Mouse (Mus musculus): ENCODE measurements around the gene Pycard. TPM values are rescaled to one million over a fixed set of nuclear protein-coding genes. Genes with fewer than 3 reads are reported as not detected.
A peak's percentile ranks its signal among the peaks of the same experiment; 100 is the strongest.

Gene Pycard
- polyA plus RNA-seq, 1 experiment from 2014 or later: 35.6 TPM

- peak overlapping the region; percentile 12; the same call in 1 of the 2 replicates for H3K4me3 ChIP-seq (ENCODE audit: low read depth, low read length)
- ATAC-seq (replicated peaks; ENCODE audit: insufficient number of reproducible peaks, low FRiP score, low TSS enrichment): no peak
Measured at GRCm38 (mm10) chr7:128009715-128010340, 16.2 kb upstream of the Pycard start.

GRCm38 (mm10) chr7:128006193-128006592, 12.5 kb upstream of the Pycard start:
- no peak overlapping the region for H3K4me2 ChIP-seq
- no peaks in the 10 kb centered on the region for H3K36me3 ChIP-seq (ENCODE audit: control insufficient read depth, insufficient read depth, low read length)
- no peak overlapping the region for H3K4me3 ChIP-seq (ENCODE audit: low read depth, low read length)
- WGBS (ENCODE audit: insufficient replicate concordance): 69% methylated on average over 7 of the region's 7 CpGs
- H3K9me3 ChIP-seq (replicated peaks; ENCODE audit: control insufficient read depth, low read length): no peaks in the 10 kb centered on the region
- H3K27me3 ChIP-seq (ENCODE audit: control insufficient read depth, insufficient read depth, low read length): peaks cover 22% of the 10 kb centered on the region
- H3K27ac ChIP-seq (ENCODE audit: low read depth, low read length): no peak overlapping the region
- no peak overlapping the region for H3K9ac ChIP-seq (ENCODE audit: low read depth, low read length)
- no peak for ATAC-seq (replicated peaks; ENCODE audit: insufficient number of reproducible peaks, low FRiP score, low TSS enrichment)
- peaks cover 27% of the 10 kb centered on the region for H3K4me1 ChIP-seq (ENCODE audit: control insufficient read depth, insufficient read depth, low read length)

More at GRCm38 (mm10) chr7:128009715-128010340, 16.2 kb upstream of the Pycard start:
- 35% methylated on average over 40 of the region's 40 CpGs for WGBS (ENCODE audit: insufficient replicate concordance)
- Histone ChIP-seq H3K4me1 (ENCODE audit: control insufficient read depth, insufficient read depth, low read length) (peaks cover 14% of the 10 kb centered on the region; the same call in 1 of the 2 replicates), H3K4me2 (peak overlapping the region; percentile 56), H3K27ac (ENCODE audit: low read depth, low read length) (no peak overlapping the region), H3K27me3 (ENCODE audit: control insufficient read depth, insufficient read depth, low read length) (peaks cover 16% of the 10 kb centered on the region), H3K36me3 (ENCODE audit: control insufficient read depth, insufficient read depth, low read length) (no peaks in the 10 kb centered on the region), H3K9ac (ENCODE audit: low read depth, low read length) (no peak overlapping the region), H3K9me3 (replicated peaks; ENCODE audit: control insufficient read depth, low read length) (no peaks in the 10 kb centered on the region)

- peaks cover 14% of the 10 kb centered on the region for H3K27me3 ChIP-seq (ENCODE audit: control insufficient read depth, insufficient read depth, low read length)
- peak overlapping the region; percentile 58 for H3K4me2 ChIP-seq
- WGBS (ENCODE audit: insufficient replicate concordance): 21% methylated on average over 35 of the region's 35 CpGs
- no peak for ATAC-seq (replicated peaks; ENCODE audit: insufficient number of reproducible peaks, low FRiP score, low TSS enrichment)
- no peaks in the 10 kb centered on the region for H3K36me3 ChIP-seq (ENCODE audit: control insufficient read depth, insufficient read depth, low read length)
- peak overlapping the region; percentile 4; the same call in 1 of the 2 replicates for H3K27ac ChIP-seq (ENCODE audit: low read depth, low read length)
- H3K9me3 ChIP-seq (replicated peaks; ENCODE audit: control insufficient read depth, low read length): no peaks in the 10 kb centered on the region
- H3K4me1 ChIP-seq (ENCODE audit: control insufficient read depth, insufficient read depth, low read length): peaks cover 23% of the 10 kb centered on the region
- H3K4me3 ChIP-seq (ENCODE audit: low read depth, low read length): peak overlapping the region; percentile 29
- peak overlapping the region; percentile 54 for H3K9ac ChIP-seq (ENCODE audit: low read depth, low read length)
Measured at GRCm38 (mm10) chr7:128004487-128005362, 11.1 kb upstream of the Pycard start.

- H3K4me1 ChIP-seq (ENCODE audit: control insufficient read depth, insufficient read depth, low read length): peaks cover 17% of the 10 kb centered on the region
- H3K4me3 ChIP-seq (ENCODE audit: low read depth, low read length): no peak overlapping the region
- peak overlapping the region; percentile 4; the same call in 1 of the 2 replicates for H3K27ac ChIP-seq (ENCODE audit: low read depth, low read length)
- peaks cover 14% of the 10 kb centered on the region for H3K27me3 ChIP-seq (ENCODE audit: control insufficient read depth, insufficient read depth, low read length)
- no peaks in the 10 kb centered on the region for H3K36me3 ChIP-seq (ENCODE audit: control insufficient read depth, insufficient read depth, low read length)
- no peak overlapping the region for H3K9ac ChIP-seq (ENCODE audit: low read depth, low read length)
- 0 out of 2 replicates have a peak, but pooled peaks have one; percentile 50 for ATAC-seq (replicated peaks; ENCODE audit: insufficient number of reproducible peaks, low FRiP score, low TSS enrichment)
- peak overlapping the region; percentile 58 for H3K4me2 ChIP-seq
- 38% methylated on average over 5 of the region's 5 CpGs for WGBS (ENCODE audit: insufficient replicate concordance)
- H3K9me3 ChIP-seq (replicated peaks; ENCODE audit: control insufficient read depth, low read length): no peaks in the 10 kb centered on the region
Measured at GRCm38 (mm10) chr7:128004150-128004486, 10.5 kb upstream of the Pycard start.

- Histone ChIP-seq H3K9ac (ENCODE audit: low read depth, low read length) (peak within 1 kb of the TSS; percentile 54), H3K27ac (ENCODE audit: low read depth, low read length) (peak within 1 kb of the TSS; percentile 4; the same call in 1 of the 2 replicates), H3K27me3 (ENCODE audit: control insufficient read depth, insufficient read depth, low read length) (peaks cover 14% of the 10 kb centered on the region), H3K9me3 (replicated peaks; ENCODE audit: control insufficient read depth, low read length) (no peaks in the 10 kb centered on the region), H3K4me1 (ENCODE audit: control insufficient read depth, insufficient read depth, low read length) (peaks cover 17% of the 10 kb centered on the region), H3K4me2 (peak within 1 kb of the TSS; percentile 58), H3K4me3 (ENCODE audit: low read depth, low read length) (peak within 1 kb of the TSS; percentile 29), H3K36me3 (ENCODE audit: control insufficient read depth, insufficient read depth, low read length) (no peaks in the 10 kb centered on the region)
- no peak for ATAC-seq (replicated peaks; ENCODE audit: insufficient number of reproducible peaks, low FRiP score, low TSS enrichment)
- WGBS (ENCODE audit: insufficient replicate concordance): 54% methylated on average over 2 of the region's 2 CpGs
Measured at GRCm38 (mm10) chr7:128003688-128004087, 10.0 kb upstream of the Pycard start, which contains the start of gene Trim72. Trim72 (plus strand) TSS chr7:128003949.

- no peak overlapping the region for H3K4me2 ChIP-seq
- H3K9me3 ChIP-seq (replicated peaks; ENCODE audit: control insufficient read depth, low read length): no peaks in the 10 kb centered on the region
- peaks cover 17% of the 10 kb centered on the region for H3K4me1 ChIP-seq (ENCODE audit: control insufficient read depth, insufficient read depth, low read length)
- no peak overlapping the region for H3K27ac ChIP-seq (ENCODE audit: low read depth, low read length)
- WGBS (ENCODE audit: insufficient replicate concordance): 72% methylated on average over 6 of the region's 6 CpGs
- no peak for ATAC-seq (replicated peaks; ENCODE audit: insufficient number of reproducible peaks, low FRiP score, low TSS enrichment)
- H3K36me3 ChIP-seq (ENCODE audit: control insufficient read depth, insufficient read depth, low read length): no peaks in the 10 kb centered on the region
- no peak overlapping the region for H3K9ac ChIP-seq (ENCODE audit: low read depth, low read length)
- H3K27me3 ChIP-seq (ENCODE audit: control insufficient read depth, insufficient read depth, low read length): peaks cover 14% of the 10 kb centered on the region
- no peak overlapping the region for H3K4me3 ChIP-seq (ENCODE audit: low read depth, low read length)
Measured at GRCm38 (mm10) chr7:128003098-128003497, 9.4 kb upstream of the Pycard start.

GRCm38 (mm10) chr7:128000068-128000950, 6.6 kb upstream of the Pycard start:
- H3K36me3 ChIP-seq (ENCODE audit: control insufficient read depth, insufficient read depth, low read length): no peaks in the 10 kb centered on the region
- WGBS (ENCODE audit: insufficient replicate concordance): 56% methylated on average over 1 of the region's 1 CpGs
- no peak for ATAC-seq (replicated peaks; ENCODE audit: insufficient number of reproducible peaks, low FRiP score, low TSS enrichment)
- no peak overlapping the region for H3K27ac ChIP-seq (ENCODE audit: low read depth, low read length)
- H3K9ac ChIP-seq (ENCODE audit: low read depth, low read length): no peak overlapping the region
- peaks cover 10% of the 10 kb centered on the region for H3K27me3 ChIP-seq (ENCODE audit: control insufficient read depth, insufficient read depth, low read length)
- peaks cover 17% of the 10 kb centered on the region for H3K4me1 ChIP-seq (ENCODE audit: control insufficient read depth, insufficient read depth, low read length)
- no peaks in the 10 kb centered on the region for H3K9me3 ChIP-seq (replicated peaks; ENCODE audit: control insufficient read depth, low read length)
- no peak overlapping the region for H3K4me2 ChIP-seq
- H3K4me3 ChIP-seq (ENCODE audit: low read depth, low read length): no peak overlapping the region

GRCm38 (mm10) chr7:127999436-127999835, 5.8 kb upstream of the Pycard start:
- Histone ChIP-seq H3K4me1 (ENCODE audit: control insufficient read depth, insufficient read depth, low read length) (peaks cover 12% of the 10 kb centered on the region), H3K27ac (ENCODE audit: low read depth, low read length) (no peak overlapping the region), H3K4me2 (no peak overlapping the region), H3K9ac (ENCODE audit: low read depth, low read length) (no peak overlapping the region), H3K27me3 (ENCODE audit: control insufficient read depth, insufficient read depth, low read length) (0 out of 2 replicates have a peak, but pooled peaks cover 3% of the 10 kb centered on the region), H3K4me3 (ENCODE audit: low read depth, low read length) (no peak overlapping the region), H3K9me3 (replicated peaks; ENCODE audit: control insufficient read depth, low read length) (no peaks in the 10 kb centered on the region), H3K36me3 (ENCODE audit: control insufficient read depth, insufficient read depth, low read length) (no peaks in the 10 kb centered on the region)
- WGBS (ENCODE audit: insufficient replicate concordance): 61% methylated on average over 1 of the region's 1 CpGs
- no peak for ATAC-seq (replicated peaks; ENCODE audit: insufficient number of reproducible peaks, low FRiP score, low TSS enrichment)

Data from heart, embryonic 11.5 days (tissue).